Mouse (Mus musculus): ENCODE measurements around the gene Kpnb1.
"Not testable (repeated sequence)": the region's sequence is repeated elsewhere in the genome, so short reads cannot be mapped to it uniquely, and the experiment has no call there.

Kpnb1 gene

DNA sequence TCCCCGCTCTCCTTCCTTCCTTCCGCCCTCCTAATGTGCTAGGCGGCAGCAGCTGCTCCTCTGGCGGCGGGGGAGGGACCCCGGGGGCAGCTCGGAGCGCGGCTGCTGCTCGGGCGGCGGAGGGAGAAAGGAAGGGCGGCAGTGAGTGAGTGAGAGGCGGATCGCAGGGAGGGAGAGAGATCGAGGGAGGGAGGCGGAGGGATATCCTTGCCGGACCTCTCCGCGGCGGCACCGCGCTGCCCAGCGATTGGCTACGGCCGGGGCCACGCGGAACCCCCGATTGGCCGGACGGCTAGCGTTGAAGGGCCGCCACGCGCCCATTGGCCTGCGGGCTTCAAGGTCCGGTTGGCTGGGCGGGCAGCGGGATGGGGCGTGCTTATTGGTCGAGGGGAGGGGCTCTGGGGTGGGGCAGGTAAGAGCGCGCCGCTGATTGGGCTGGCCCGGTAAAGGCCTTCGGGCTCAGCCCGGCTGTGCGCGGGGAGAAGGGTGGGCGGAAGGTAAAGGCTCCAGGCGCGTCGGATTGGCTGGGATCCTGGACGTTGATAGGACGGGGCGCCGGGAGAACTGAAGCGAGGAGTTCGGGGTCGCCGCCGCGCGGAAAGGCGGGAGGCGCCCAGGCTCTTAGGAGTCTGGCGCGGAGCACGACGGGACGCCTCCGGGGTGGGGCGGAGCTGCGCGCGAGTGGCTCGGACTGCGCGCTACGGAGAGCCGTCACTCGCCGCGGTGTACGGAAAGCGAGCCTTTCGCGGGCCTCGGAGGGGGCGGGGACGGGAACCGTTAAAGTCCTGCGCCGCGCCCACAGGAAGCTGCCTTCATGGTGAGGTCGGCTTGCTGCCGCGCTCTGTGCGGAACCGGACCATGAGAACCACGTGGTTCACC, at the start of gene Kpnb1:
Gene Kpnb1, minus strand, starts transcription at position 118 of the 879 bp plus-strand sequence.
- DNase-seq (ENCODE audit: extremely low read depth, low read depth) = peak; percentile 95

- no peak for DNase-seq (ENCODE audit: extremely low read depth, low read depth)
Measured at GRCm38 (mm10) chr11:97232436-97232835, 44.8 kb upstream of the Kpnb1 start.

- no peak for DNase-seq (ENCODE audit: extremely low read depth, low read depth)
Measured at GRCm38 (mm10) chr11:97229396-97229795, 41.7 kb upstream of the Kpnb1 start.

DNA sequence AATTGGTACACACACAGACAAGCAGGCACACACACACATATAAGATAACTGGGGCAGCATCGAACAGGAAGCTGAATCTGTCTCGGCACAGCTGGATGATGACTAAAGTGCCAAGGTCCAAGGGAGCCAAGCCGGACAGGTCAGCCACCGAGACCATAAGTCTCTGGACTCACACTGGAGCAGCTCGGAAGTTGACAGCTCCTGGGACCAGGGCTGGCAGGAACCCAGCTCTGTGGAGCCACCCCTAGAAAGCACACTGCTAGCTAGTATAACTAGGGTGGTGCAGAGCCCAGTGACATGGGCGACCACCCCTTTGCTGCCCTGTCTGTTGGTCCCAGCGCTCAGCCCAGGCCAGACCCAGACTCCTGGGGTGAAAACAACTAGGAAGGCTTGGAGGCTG, 41.3 kb upstream of the Kpnb1 start:
- no peak for DNase-seq (ENCODE audit: extremely low read depth, low read depth)

DNA sequence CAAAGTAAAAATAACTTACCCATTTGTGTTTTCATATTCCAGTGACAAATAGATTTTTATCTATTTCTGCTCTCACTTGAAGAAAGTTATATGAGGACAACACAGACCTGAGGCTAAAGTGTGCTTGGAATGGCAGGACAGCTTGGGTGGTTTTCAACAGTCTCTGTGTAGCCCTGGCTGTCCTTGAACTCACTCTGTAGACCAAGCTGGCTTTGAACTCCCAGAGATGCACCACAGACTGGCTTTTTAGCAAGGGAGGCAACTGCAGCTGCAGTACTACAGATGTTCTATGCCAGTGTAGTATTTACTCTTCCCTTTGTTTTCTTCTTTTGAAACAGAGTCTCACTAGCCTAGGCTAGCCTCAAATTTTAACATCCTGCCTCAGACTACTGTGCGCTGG, 38.5 kb upstream of the Kpnb1 start:
- no peak for DNase-seq (ENCODE audit: extremely low read depth, low read depth)

DNA sequence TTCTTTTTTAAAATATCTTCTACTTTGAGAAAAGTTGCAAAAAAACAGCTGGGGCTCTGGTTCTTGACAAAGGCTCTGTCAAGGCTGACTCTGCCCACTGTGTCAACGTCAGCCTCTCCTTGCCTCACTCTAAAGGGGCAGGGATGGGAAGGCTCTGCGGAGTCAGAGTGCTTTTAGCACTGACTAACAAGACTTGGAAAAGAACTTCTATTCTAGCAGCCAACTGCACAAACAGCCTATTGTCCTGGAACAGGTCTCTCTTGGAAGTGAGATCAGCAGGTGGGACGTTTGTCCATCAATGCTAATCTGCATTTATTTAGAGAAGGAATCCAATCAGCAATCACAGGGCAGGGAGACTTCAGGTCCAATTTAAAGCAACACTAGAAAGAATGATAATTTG, 35.8 kb upstream of the Kpnb1 start:
- no peak for DNase-seq (ENCODE audit: extremely low read depth, low read depth)

DNA sequence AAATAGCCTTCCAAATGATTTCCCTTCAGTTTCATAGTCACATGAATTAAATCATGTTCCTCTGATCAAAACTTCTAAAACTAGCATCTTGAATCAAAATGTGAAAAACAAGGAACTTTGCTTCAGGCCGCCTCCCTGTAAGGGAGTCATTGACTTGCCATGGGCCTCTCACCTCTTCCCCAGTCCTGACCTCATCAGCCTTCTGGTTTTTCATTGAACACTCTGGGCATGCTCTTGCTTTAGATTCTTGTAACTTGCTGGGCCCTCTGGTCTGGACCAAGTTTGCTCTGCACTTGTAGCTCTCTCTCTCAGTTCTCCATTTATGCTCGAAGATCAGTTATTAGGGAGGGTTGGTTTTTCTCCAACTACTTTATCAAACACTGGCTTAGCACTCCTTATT, 33.9 kb upstream of the Kpnb1 start:
- no peak for DNase-seq (ENCODE audit: extremely low read depth, low read depth)

DNA sequence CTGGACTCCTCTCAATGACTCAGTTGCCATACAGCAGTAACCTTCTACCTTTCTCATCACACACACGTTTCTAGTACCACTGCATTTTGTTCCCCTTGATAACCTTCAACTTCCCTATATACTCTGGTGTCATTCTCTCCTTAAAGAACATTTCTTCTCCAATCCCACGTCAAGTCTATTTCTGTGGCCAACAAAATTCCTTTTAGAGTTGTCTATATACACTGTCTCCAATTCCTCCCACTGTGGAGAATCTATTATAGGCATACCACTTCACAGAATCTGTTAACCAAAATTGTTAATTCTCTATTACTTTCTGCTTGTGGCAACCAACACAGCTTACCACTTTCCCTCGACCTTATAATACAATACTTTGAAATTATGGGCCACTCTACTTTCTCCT, 32.5 kb upstream of the Kpnb1 start:
- DNase-seq (ENCODE audit: extremely low read depth, low read depth) = no peak

GRCm38 (mm10) chr11:97214411-97214810, 26.7 kb upstream of the Kpnb1 start:
- no peak for DNase-seq (ENCODE audit: extremely low read depth, low read depth)

GRCm38 (mm10) chr11:97210728-97211400, 23.2 kb upstream of the Kpnb1 start:
- DNase-seq (ENCODE audit: extremely low read depth, low read depth) = no peak

GRCm38 (mm10) chr11:97207011-97207422, 19.3 kb upstream of the Kpnb1 start:
- no peak for DNase-seq (ENCODE audit: extremely low read depth, low read depth)

DNA sequence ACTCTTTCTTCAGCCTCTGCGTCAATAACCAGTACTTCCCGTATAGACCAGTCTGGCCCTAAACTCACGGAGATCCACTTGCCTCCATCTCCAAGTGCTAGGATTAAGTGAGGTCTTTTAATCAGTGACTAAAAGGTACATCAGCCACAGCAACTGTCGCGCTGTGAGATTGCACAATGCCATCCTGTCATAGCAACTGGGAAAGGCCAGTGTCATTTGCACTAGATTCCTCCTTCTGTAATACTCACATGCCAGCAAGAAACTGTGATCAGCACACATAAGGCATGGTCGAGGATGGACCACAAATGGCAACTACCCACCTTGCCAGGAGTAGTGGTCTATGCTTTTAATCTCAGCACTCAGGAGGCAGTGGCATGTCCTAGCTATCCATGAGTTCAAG, 11.8 kb upstream of the Kpnb1 start:
- no peak for DNase-seq (ENCODE audit: extremely low read depth, low read depth)

DNA sequence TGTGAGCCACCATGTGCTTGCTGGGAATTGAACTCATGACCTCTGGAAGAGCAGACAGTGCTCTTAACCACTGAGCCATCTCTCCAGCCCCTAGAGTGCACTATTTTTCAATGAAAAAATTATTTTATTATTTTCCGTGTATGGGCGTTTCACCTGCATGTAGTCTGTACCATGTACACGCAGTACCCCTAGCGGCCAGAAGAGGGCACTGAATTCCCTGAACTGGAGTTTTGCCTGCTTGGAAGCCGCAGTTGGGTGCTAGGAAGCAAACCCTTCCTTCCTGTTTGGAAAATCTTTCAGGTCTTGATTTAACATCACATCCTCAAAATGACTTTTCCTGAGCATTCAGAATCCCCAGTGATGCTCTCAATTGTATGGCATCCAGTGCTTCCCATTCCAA, 10.9 kb upstream of the Kpnb1 start:
- no peak for DNase-seq (ENCODE audit: extremely low read depth, low read depth)

GRCm38 (mm10) chr11:97197021-97197420, 9.3 kb upstream of the Kpnb1 start:
- no peak for DNase-seq (ENCODE audit: extremely low read depth, low read depth)

DNA sequence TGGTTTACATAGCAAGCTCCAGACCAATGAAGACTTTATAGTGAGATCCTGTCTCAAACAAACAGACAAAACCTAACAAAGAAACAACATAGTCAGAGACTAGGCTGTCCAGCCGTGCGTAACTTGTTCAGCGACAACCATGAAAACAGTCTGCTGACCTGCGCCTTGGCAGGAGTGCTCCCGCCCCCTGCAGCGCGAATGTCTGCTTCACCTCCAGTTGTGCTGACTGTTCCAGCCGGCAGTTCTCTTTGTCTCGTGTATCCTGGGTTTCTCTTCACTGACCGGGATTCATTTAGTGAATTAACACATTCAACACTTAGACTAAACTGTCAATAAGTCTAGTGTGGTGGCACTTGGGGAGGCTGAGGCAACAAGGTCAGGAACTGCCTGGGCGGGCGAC, 8.9 kb upstream of the Kpnb1 start:
- no peak for DNase-seq (ENCODE audit: extremely low read depth, low read depth)

- DNase-seq (ENCODE audit: extremely low read depth, low read depth) = no peak
Measured at GRCm38 (mm10) chr11:97192621-97192951, 4.9 kb upstream of the Kpnb1 start.

GRCm38 (mm10) chr11:97191915-97192620, 4.4 kb upstream of the Kpnb1 start:
- no peak for DNase-seq (ENCODE audit: extremely low read depth, low read depth)

DNA sequence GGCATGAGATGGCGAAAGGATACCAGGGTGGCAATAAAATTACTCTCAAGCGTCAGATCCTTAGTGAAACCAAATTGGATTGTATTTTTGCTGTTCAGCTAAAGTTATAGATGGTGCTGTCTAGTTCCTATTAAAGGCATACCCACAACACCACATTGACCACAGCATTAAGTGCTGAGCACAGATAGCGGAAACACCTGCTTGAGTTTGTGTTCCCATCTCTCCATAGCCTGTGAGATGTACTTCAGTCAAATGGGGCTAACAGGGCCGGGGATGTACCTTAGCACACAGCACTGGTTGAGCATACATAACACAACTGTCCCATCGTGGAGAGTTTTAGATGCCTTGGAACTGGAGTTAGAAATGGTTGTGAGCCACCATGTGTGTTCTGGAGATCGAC, 3.3 kb upstream of the Kpnb1 start:
- DNase-seq (ENCODE audit: extremely low read depth, low read depth) = no peak

GRCm38 (mm10) chr11:97189645-97190044, 2.0 kb upstream of the Kpnb1 start:
- not testable (repeated sequence) for DNase-seq (ENCODE audit: extremely low read depth, low read depth)

DNA sequence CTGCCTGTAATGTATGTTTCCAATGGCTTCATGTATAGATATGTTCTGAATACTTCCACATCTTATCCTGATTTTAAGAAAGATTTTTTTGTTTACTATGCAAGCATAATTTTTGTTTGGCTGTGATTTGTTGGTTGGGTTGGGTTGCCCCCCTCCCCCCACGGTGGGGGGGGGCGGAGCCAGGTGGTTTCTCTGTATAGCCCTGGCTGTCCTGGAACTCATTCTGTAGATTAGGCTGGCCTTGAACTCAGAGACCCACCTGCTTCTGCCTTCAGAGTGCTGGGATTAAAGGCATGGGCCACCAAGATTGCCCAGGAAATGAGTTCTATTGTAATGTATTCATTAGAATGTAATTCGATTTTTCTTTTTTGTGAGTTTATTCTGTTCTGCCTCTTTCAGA, 1.6 kb upstream of the Kpnb1 start:
- no peak for DNase-seq (ENCODE audit: extremely low read depth, low read depth)

GRCm38 (mm10) chr11:97188643-97188955, 918 bp upstream of the Kpnb1 start:
- DNase-seq (ENCODE audit: extremely low read depth, low read depth) = no peak

- DNase-seq (ENCODE audit: extremely low read depth, low read depth) = peak; percentile 87
Measured at GRCm38 (mm10) chr11:97186947-97187763, 526 bp downstream of the Kpnb1 start.
